Mouse (Mus musculus) MEL (cell line): Measurements from ENCODE around the gene Efna4. TPM values are rescaled to one million over a fixed set of nuclear protein-coding genes. Genes with fewer than 3 reads are reported as not detected.

ENCODE experiments used
- DNase-seq: peaks from one replicate; pipeline ENCODE4 v3.0.0; 2011; ENCODE audit warnings: low read depth, low spot score
- H3K27ac ChIP-seq: 2 replicates; pipeline ENCODE4 v1.5.1; 2012; ENCODE audit warnings: low read depth, mild to moderate bottlenecking, control low read depth, low read length, moderate library complexity; ENCODE audit not compliant: control insufficient read depth
- H3K27me3 ChIP-seq, 2 experiments: fragments of 150-350 bp in 1 of 2; sonication (generic) in 1 of 2; 2 replicates each; pipeline ENCODE4 v1.6.1; 2012; ENCODE audit warnings: low read length in 2 of 2, mild to moderate bottlenecking in 2 of 2, improper control_type of control experiment in 1 of 2, moderate library complexity in 1 of 2; ENCODE audit not compliant: insufficient read depth in 2 of 2, control insufficient read depth in 1 of 2
- H3K36me3 ChIP-seq, 2 experiments: 2 replicates each; pipeline ENCODE4 v1.6.1; 2012 to 2014; ENCODE audit warnings: low read length in 2 of 2, improper control_type of control experiment in 1 of 2, inconsistent platforms in 1 of 2, mild to moderate bottlenecking in 1 of 2; ENCODE audit not compliant: insufficient read depth in 2 of 2, control insufficient read depth in 1 of 2
- H3K4me1 ChIP-seq, 2 experiments: fragments of 150-350 bp in 1 of 2; sonication (generic) in 1 of 2; 2 replicates each; pipeline ENCODE4 v1.6.1; 2012; ENCODE audit warnings: low read length in 2 of 2, improper control_type of control experiment in 1 of 2, mild to moderate bottlenecking in 1 of 2; ENCODE audit not compliant: insufficient read depth in 2 of 2, control insufficient read depth in 1 of 2
- H3K4me3 ChIP-seq, 2 experiments: fragments of 150-350 bp in 1 of 2; sonication (generic) in 1 of 2; 2 replicates each; pipeline ENCODE4 v1.5.1; 2012; ENCODE audit warnings: low read depth in 2 of 2, low read length in 2 of 2, mild to moderate bottlenecking in 2 of 2, moderate library complexity in 2 of 2, control low read depth in 1 of 2, improper control_type of control experiment in 1 of 2; ENCODE audit not compliant: control insufficient read depth in 1 of 2, insufficient read depth in 1 of 2
- H3K79me2 ChIP-seq: 2 replicates; pipeline ENCODE4 v1.6.1; 2012; ENCODE audit warnings: mild to moderate bottlenecking, low read length, moderate library complexity; ENCODE audit not compliant: control insufficient read depth, poor library complexity, insufficient read depth
- H3K9ac ChIP-seq: 2 replicates; pipeline ENCODE4 v1.6.1; 2012; ENCODE audit warnings: low read depth, mild to moderate bottlenecking, control low read depth, low read length, moderate library complexity; ENCODE audit not compliant: control insufficient read depth, poor library complexity, severe bottlenecking
- H3K9me3 ChIP-seq: fragments of 150-350 bp; sonication (generic); replicated peaks from 2 replicates; pipeline ENCODE4 v1.6.1; 2012; ENCODE audit warnings: mild to moderate bottlenecking, low read length, improper control_type of control experiment, moderate library complexity; ENCODE audit not compliant: insufficient read depth
- BHLHE40 ChIP-seq: IDR thresholded peaks from 2 replicates; pipeline ENCODE4 v1.6.1; 2012; ENCODE audit warnings: low read depth, mild to moderate bottlenecking, inconsistent platforms, low read length, improper control_type of control experiment, borderline replicate concordance
- E2F4 ChIP-seq: IDR thresholded peaks from 2 replicates; pipeline ENCODE4 v1.6.1; 2011; ENCODE audit warnings: low read depth, low read length, improper control_type of control experiment, borderline replicate concordance
- ELF1 ChIP-seq: IDR thresholded peaks from 2 replicates; pipeline ENCODE4 v1.6.1; 2014; ENCODE audit warnings: low read depth, mild to moderate bottlenecking, inconsistent platforms, low read length, improper control_type of control experiment, moderate library complexity
- EP300 ChIP-seq, 2 experiments: IDR thresholded peaks; 2 replicates each; pipeline ENCODE4 v1.6.1; 2011; ENCODE audit warnings: improper control_type of control experiment in 2 of 2, low read length in 2 of 2, low read depth in 1 of 2, mild to moderate bottlenecking in 1 of 2
- HCFC1 ChIP-seq: IDR thresholded peaks from 2 replicates; pipeline ENCODE4 v1.6.1; 2012; ENCODE audit warnings: low read depth, mild to moderate bottlenecking, inconsistent platforms, low read length, improper control_type of control experiment, moderate library complexity
- MYB ChIP-seq: IDR thresholded peaks from 2 replicates; pipeline ENCODE4 v1.6.1; 2011; ENCODE audit warnings: mild to moderate bottlenecking, low read depth, low read length, improper control_type of control experiment
- NELFE ChIP-seq: IDR thresholded peaks from 2 replicates; pipeline ENCODE4 v1.6.1; 2011; ENCODE audit warnings: low read depth, low read length, improper control_type of control experiment
- POLR2A ChIP-seq, 2 experiments: IDR thresholded peaks; 2 replicates each; pipeline ENCODE4 v1.6.1; 2011 to 2012; ENCODE audit warnings: low read length in 2 of 2, mild to moderate bottlenecking in 2 of 2, control low read depth in 1 of 2, improper control_type of control experiment in 1 of 2, low read depth in 1 of 2, moderate library complexity in 1 of 2; ENCODE audit not compliant: control insufficient read depth in 1 of 2, insufficient read depth in 1 of 2, poor library complexity in 1 of 2
- POLR2AphosphoS2 ChIP-seq: IDR thresholded peaks from 2 replicates; pipeline ENCODE4 v1.6.1; 2011; ENCODE audit warnings: low read length, improper control_type of control experiment
- SIN3A ChIP-seq: IDR thresholded peaks from 2 replicates; pipeline ENCODE4 v1.6.1; 2012; ENCODE audit warnings: low read length, improper control_type of control experiment, inconsistent platforms
- TAL1 ChIP-seq: IDR thresholded peaks from 2 replicates; pipeline ENCODE4 v1.6.1; 2012; ENCODE audit warnings: mild to moderate bottlenecking, inconsistent platforms, low read length, moderate library complexity, mixed read lengths
- USF2 ChIP-seq, 2 experiments: IDR thresholded peaks; 2 replicates each; pipeline ENCODE4 v1.6.1; 2011 to 2012; ENCODE audit warnings: improper control_type of control experiment in 2 of 2, low read length in 2 of 2, borderline replicate concordance in 1 of 2, inconsistent platforms in 1 of 2, low read depth in 1 of 2, mild to moderate bottlenecking in 1 of 2; ENCODE audit not compliant: insufficient read depth in 1 of 2
- ZMIZ1 ChIP-seq: IDR thresholded peaks from 2 replicates; pipeline ENCODE4 v1.6.1; 2012; ENCODE audit warnings: low read depth, mild to moderate bottlenecking, inconsistent platforms, low read length, improper control_type of control experiment, moderate library complexity
- polyA plus RNA-seq, 2 experiments: library from polyadenylated mRNA; stranded (reverse) in 1 of 2; unstranded in 1 of 2; fragments of >175 nt in 1 of 2; fragments of >200 nt in 1 of 2; gene quantifications; 2 replicates each; pipeline versions ENCODE4 v1.2.1 to v1.2.4; 2012; ENCODE audit warnings: low replicate concordance in 2 of 2, low read depth in 1 of 2; ENCODE audit not compliant: insufficient read length in 2 of 2, insufficient read depth in 1 of 2, missing spikeins in 1 of 2
- total RNA-seq: library from RNA; depleted of rRNA; stranded (reverse); fragments of 300-350 nt; gene quantifications from 2 replicates; pipeline ENCODE4 v1.2.3, GENCODE M21; 2012; rRNA removed

Efna4 gene
- total and polyA plus RNA-seq, 3 experiments, result 1.9 to 4.5 TPM; not detected in 1

GRCm38 (mm10) chr3:89285526-89285925 lies 52.3 kb downstream of the Efna4 start:
- Histone ChIP-seq H3K9ac (no peak overlapping the region), H3K4me3 (no peak overlapping the region), H3K4me1 (0 out of 4 replicates have a peak, but pooled peaks cover 0 to 6% of the 10 kb centered on the region in 2 experiments), H3K36me3 (no peaks in the 10 kb centered on the region), H3K9me3 (no peaks in the 10 kb centered on the region), H3K79me2 (no peaks in the 10 kb centered on the region), H3K27me3 (peaks cover 12 to 20% of the 10 kb centered on the region in 2 experiments)
- TF ChIP-seq TAL1 (no peak), POLR2A (IDR thresholded peaks at IDR 0.05; ENCODE audit: control insufficient read depth in 1 of 2, insufficient read depth in 1 of 2, low read depth in 1 of 2, low read length in 2 of 2, poor library complexity in 1 of 2) (no peak), BHLHE40 (no peak)
- TF ChIP-seq, all 39 proteins: peak for 0
- DNase-seq, result no peak
- H3K27ac ChIP-seq, result no peak overlapping the region

GRCm38 (mm10) chr3:89284261-89284660 lies 53.6 kb downstream of the Efna4 start:
- no peak overlapping the region for H3K4me3 ChIP-seq
- H3K27me3 ChIP-seq, result peaks cover 19 to 30% of the 10 kb centered on the region in 2 experiments
- no peak for TF ChIP-seq USF2 (IDR thresholded peaks at IDR 0.05; ENCODE audit: borderline replicate concordance in 1 of 2, insufficient read depth in 1 of 2, low read depth in 1 of 2, low read length in 2 of 2)
- no peak for TF ChIP-seq ZMIZ1
- TF ChIP-seq HCFC1, result no peak
- TF ChIP-seq MYB, result no peak
- no peak for TF ChIP-seq NELFE
- no peak for TF ChIP-seq SIN3A
- TF ChIP-seq EP300 (IDR thresholded peaks at IDR 0.05; ENCODE audit: low read depth in 1 of 2, low read length in 2 of 2), result no peak
- TF ChIP-seq ELF1, result no peak
- no peak for TF ChIP-seq POLR2AphosphoS2
- TF ChIP-seq E2F4, result no peak
- no peak for TF ChIP-seq BHLHE40
- no peaks in the 10 kb centered on the region for H3K79me2 ChIP-seq
- H3K36me3 ChIP-seq, result no peaks in the 10 kb centered on the region
- DNase-seq, result no peak
- H3K4me1 ChIP-seq, result 0 out of 4 replicates have a peak, but pooled peaks cover 0 to 6% of the 10 kb centered on the region in 2 experiments
- no peaks in the 10 kb centered on the region for H3K9me3 ChIP-seq
- H3K27ac ChIP-seq, result no peak overlapping the region
- no peak overlapping the region for H3K9ac ChIP-seq

Other genes starting within 250 kb of the Efna4 start
- gene Rusc1, start 244.7 kb downstream of the Efna4 start, total RNA-seq, result 32.2 and 40.8 TPM in 2 replicates
- 10 to 100 TPM in 1 of 2 experiments, not detected in 1; 58.9 TPM for gene Rusc1, start 244.7 kb downstream of the Efna4 start, polyA plus RNA-seq
- not detected in 2 replicates for gene Gm43738, start 236.9 kb downstream of the Efna4 start, total RNA-seq
- not detected for gene Gm43738, start 236.9 kb downstream of the Efna4 start, polyA plus RNA-seq
- 239 and 267 TPM in 2 replicates for gene Fdps, start 236.1 kb downstream of the Efna4 start, total RNA-seq
- gene Fdps, start 236.1 kb downstream of the Efna4 start, polyA plus RNA-seq, result 100 to 1,000 TPM in 1 of 2 experiments, not detected in 1; 226 TPM
- 41.1 and 53.2 TPM in 2 replicates for gene Pklr, start 201.9 kb downstream of the Efna4 start, total RNA-seq
- 100 to 1,000 TPM; 133 to 185 TPM for gene Pklr, start 201.9 kb downstream of the Efna4 start, polyA plus RNA-seq
- 4.0 TPM in 2 replicates for gene Hcn3, start 177.8 kb downstream of the Efna4 start, total RNA-seq
- 1 to 10 TPM in 1 of 2 experiments, not detected in 1; 7.4 TPM for gene Hcn3, start 177.8 kb downstream of the Efna4 start, polyA plus RNA-seq
- 27.5 and 28.2 TPM in 2 replicates for gene Clk2, start 173.2 kb downstream of the Efna4 start, total RNA-seq
- 100 to 1,000 TPM in 1 of 2 experiments, 10 to 100 TPM in 1; 83.6 to 138 TPM for gene Clk2, start 173.2 kb downstream of the Efna4 start, polyA plus RNA-seq
- gene Scamp3, start 160.6 kb downstream of the Efna4 start, total RNA-seq, result 78.1 and 101 TPM in 2 replicates
- 100 to 1,000 TPM in 1 of 2 experiments, not detected in 1; 287 TPM for gene Scamp3, start 160.6 kb downstream of the Efna4 start, polyA plus RNA-seq
- gene Fam189b, start 154.9 kb downstream of the Efna4 start, total RNA-seq, result 6.2 and 7.0 TPM in 2 replicates
- gene Fam189b, start 154.9 kb downstream of the Efna4 start, polyA plus RNA-seq, result 10 to 100 TPM in 1 of 2 experiments, not detected in 1; 35.3 TPM
- gene Gba, start 135.1 kb downstream of the Efna4 start, total RNA-seq, result 42.8 and 49.1 TPM in 2 replicates
- gene Gba, start 135.1 kb downstream of the Efna4 start, polyA plus RNA-seq, result 10 to 100 TPM in 1 of 2 experiments, not detected in 1; 55.0 TPM
- 1.8 and 3.4 TPM in 2 replicates for gene Thbs3, start 122.8 kb downstream of the Efna4 start, total RNA-seq
- 1 to 10 TPM in 1 of 2 experiments, not detected in 1; 4.9 TPM for gene Thbs3, start 122.8 kb downstream of the Efna4 start, polyA plus RNA-seq
- gene Mtx1, start 110.9 kb downstream of the Efna4 start, total RNA-seq, result 312 and 314 TPM in 2 replicates
- 100 to 1,000 TPM in 1 of 2 experiments, not detected in 1; 369 TPM for gene Mtx1, start 110.9 kb downstream of the Efna4 start, polyA plus RNA-seq
- gene Muc1, start 109.0 kb downstream of the Efna4 start, total RNA-seq, result 0.04 and 0.13 TPM in 2 replicates
- gene Muc1, start 109.0 kb downstream of the Efna4 start, polyA plus RNA-seq, result 1 to 10 TPM in 1 of 2 experiments, not detected in 1; 1.1 TPM
- gene Krtcap2, start 92.1 kb downstream of the Efna4 start, total RNA-seq, result 171 and 180 TPM in 2 replicates
- gene Krtcap2, start 92.1 kb downstream of the Efna4 start, polyA plus RNA-seq, result 100 to 1,000 TPM in 1 of 2 experiments, not detected in 1; 497 TPM
- gene Trim46, start 91.7 kb downstream of the Efna4 start, total RNA-seq, result 2.4 and 3.3 TPM in 2 replicates
- gene Trim46, start 91.7 kb downstream of the Efna4 start, polyA plus RNA-seq, result 1 to 10 TPM in 1 of 2 experiments, not detected in 1; 7.7 TPM
- 246 and 271 TPM in 2 replicates for gene Dpm3, start 78.7 kb downstream of the Efna4 start, total RNA-seq
- 100 to 1,000 TPM in 1 of 2 experiments, not detected in 1; 237 TPM for gene Dpm3, start 78.7 kb downstream of the Efna4 start, polyA plus RNA-seq
- gene Slc50a1, start 67.5 kb downstream of the Efna4 start, total RNA-seq, result 17.2 and 22.5 TPM in 2 replicates
- gene Slc50a1, start 67.5 kb downstream of the Efna4 start, polyA plus RNA-seq, result 10 to 100 TPM in 1 of 2 experiments, not detected in 1; 45.9 TPM
- gene Efna1, start 56.9 kb downstream of the Efna4 start, total RNA-seq, result not detected in 2 replicates
- gene Efna1, start 56.9 kb downstream of the Efna4 start, polyA plus RNA-seq, result not detected
- gene Efna3, start 15.1 kb downstream of the Efna4 start, total RNA-seq, result 0.54 and 0.78 TPM in 2 replicates
- 1 to 10 TPM in 1 of 2 experiments, not detected in 1; 1.2 TPM for gene Efna3, start 15.1 kb downstream of the Efna4 start, polyA plus RNA-seq
- 15.3 and 16.9 TPM in 2 replicates for gene Adam15, start 12.0 kb upstream of the Efna4 start, total RNA-seq
- gene Adam15, start 12.0 kb upstream of the Efna4 start, polyA plus RNA-seq, result 10 to 100 TPM in 1 of 2 experiments, not detected in 1; 43.2 TPM
- not detected in 2 replicates for gene Dcst2, start 23.9 kb upstream of the Efna4 start, total RNA-seq
- gene Dcst2, start 23.9 kb upstream of the Efna4 start, polyA plus RNA-seq, result under 1 TPM in 1 of 2 experiments, not detected in 1; 0.06 TPM
- 0.08 TPM in 1 of 2 replicates, not detected in the other for gene Dcst1, start 27.2 kb upstream of the Efna4 start, total RNA-seq
- gene Dcst1, start 27.2 kb upstream of the Efna4 start, polyA plus RNA-seq, result under 1 TPM in 1 of 2 experiments, not detected in 1; 0.29 TPM
- 8.1 and 8.5 TPM in 2 replicates for gene Zbtb7b, start 56.7 kb upstream of the Efna4 start, total RNA-seq
- 10 to 100 TPM in 1 of 2 experiments, not detected in 1; 20.1 TPM for gene Zbtb7b, start 56.7 kb upstream of the Efna4 start, polyA plus RNA-seq
- gene Lenep, start 64.8 kb upstream of the Efna4 start, total RNA-seq, result not detected in 2 replicates
- not detected for gene Lenep, start 64.8 kb upstream of the Efna4 start, polyA plus RNA-seq
- gene Flad1, start 73.8 kb upstream of the Efna4 start, total RNA-seq, result 38.0 and 42.9 TPM in 2 replicates
- 10 to 100 TPM in 1 of 2 experiments, not detected in 1; 54.2 TPM for gene Flad1, start 73.8 kb upstream of the Efna4 start, polyA plus RNA-seq
- 271 and 292 TPM in 2 replicates for gene Cks1b, start 80.4 kb upstream of the Efna4 start, total RNA-seq
- 100 to 1,000 TPM; 177 to 438 TPM for gene Cks1b, start 80.4 kb upstream of the Efna4 start, polyA plus RNA-seq
- 41.9 and 49.2 TPM in 2 replicates for gene Shc1, start 80.4 kb upstream of the Efna4 start, total RNA-seq
- gene Shc1, start 80.4 kb upstream of the Efna4 start, polyA plus RNA-seq, result 10 to 100 TPM in 1 of 2 experiments, not detected in 1; 79.8 TPM
- 50.8 and 61.1 TPM in 2 replicates for gene Pygo2, start 92.2 kb upstream of the Efna4 start, total RNA-seq
- 10 to 100 TPM in 1 of 2 experiments, not detected in 1; 50.3 TPM for gene Pygo2, start 92.2 kb upstream of the Efna4 start, polyA plus RNA-seq
- gene Pbxip1, start 98.7 kb upstream of the Efna4 start, total RNA-seq, result 4.8 and 7.6 TPM in 2 replicates
- gene Pbxip1, start 98.7 kb upstream of the Efna4 start, polyA plus RNA-seq, result 10 to 100 TPM in 1 of 2 experiments, not detected in 1; 10.7 TPM
- gene Pmvk, start 116.5 kb upstream of the Efna4 start, total RNA-seq, result 53.6 and 63.6 TPM in 2 replicates
- 10 to 100 TPM in 1 of 2 experiments, not detected in 1; 75.7 TPM for gene Pmvk, start 116.5 kb upstream of the Efna4 start, polyA plus RNA-seq
- gene Kcnn3, start 182.1 kb upstream of the Efna4 start, total RNA-seq, result not detected in 2 replicates
- under 1 TPM in 1 of 2 experiments, not detected in 1; 0.04 TPM for gene Kcnn3, start 182.1 kb upstream of the Efna4 start, polyA plus RNA-seq